Mouse (Mus musculus): ENCODE data around the gene Pnmal1.

Gene Pnmal1

GRCm38 (mm10) chr7:16995345-16995744, 35.9 kb downstream of the Pnmal1 start:
- no peak for DNase-seq (ENCODE audit: low spot score)

- no peak for DNase-seq (ENCODE audit: low spot score)
These were observed 39.8 kb downstream of the Pnmal1 start for GRCm38 (mm10) chr7:16999233-16999632.

GRCm38 (mm10) chr7:16999650-17000049, 40.2 kb downstream of the Pnmal1 start:
- peak; percentile 81 for DNase-seq (ENCODE audit: low spot score)

DNA sequence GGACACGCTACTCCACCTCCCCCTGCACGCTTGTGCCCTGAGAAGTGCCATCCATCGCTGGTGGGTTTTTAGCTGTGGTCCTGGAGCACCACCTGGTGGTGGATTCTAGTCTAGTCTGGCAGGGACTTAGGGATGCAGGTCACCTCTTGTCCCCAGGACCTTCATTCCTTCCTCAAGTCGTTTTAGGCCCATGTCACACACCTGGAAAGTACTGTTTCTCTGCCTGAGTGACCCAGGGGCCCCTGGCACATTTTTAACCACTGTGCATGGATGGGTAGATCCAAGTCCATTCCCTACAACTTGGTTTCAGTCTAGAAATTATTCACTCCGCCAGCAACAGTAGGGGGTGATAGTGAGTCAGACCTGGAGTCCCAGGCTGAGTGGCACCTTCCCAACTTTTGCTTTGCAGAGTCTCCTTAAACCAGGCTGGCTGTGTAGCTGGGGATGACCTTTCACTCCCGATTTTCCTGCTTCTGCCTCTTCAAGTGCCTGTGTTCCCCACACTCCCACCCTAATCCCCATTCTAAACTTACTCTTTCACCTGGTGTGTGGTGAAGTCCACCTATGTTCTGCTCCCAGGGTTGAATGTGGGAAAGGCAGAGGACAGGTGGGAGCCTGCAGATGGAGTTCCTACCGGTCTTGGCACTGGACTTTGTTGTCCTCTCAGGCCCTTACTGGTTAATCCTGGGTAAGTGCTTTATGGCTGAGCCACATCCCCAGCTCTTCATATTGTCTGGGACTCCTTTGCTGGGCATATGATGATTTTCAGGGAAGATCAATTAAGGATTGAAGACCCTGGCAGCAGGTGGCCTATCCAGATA, 43.1 kb downstream of the Pnmal1 start:
- DNase-seq (ENCODE audit: low spot score): peak; percentile 58

DNA sequence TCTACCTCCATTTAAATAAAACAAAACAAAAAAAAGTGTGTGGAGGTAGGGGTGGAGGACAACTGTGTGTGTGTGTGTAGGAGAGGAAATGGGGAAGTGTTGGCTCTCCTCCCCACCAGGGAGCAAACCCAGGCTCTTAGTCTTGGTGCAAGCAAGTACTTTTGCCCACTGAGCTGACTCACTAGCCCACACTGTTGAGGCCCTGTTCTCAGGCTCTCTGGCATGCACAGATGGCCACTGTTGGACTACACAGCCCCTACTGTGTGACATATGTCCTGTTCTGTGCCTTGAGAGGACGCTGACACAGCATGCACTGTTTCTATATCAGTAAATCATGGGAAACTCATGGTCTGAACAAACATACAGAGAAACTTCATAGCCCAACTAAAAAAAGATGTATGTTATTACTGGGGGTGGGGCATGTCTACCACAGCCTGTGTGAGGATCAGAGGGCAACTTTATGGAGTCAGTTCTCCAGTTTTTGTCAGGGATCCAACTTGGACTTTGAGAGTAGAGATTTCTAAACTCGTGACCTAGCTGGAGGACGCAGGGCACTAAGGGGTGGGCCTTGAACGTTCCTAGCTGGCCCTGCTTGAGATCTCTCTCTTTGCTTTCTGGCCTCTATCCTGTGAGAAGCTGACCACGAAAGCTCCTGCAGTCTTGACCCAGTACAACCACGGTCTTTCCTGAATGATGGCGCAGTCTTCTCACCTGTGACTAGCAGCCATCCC, 43.9 kb downstream of the Pnmal1 start:
- no peak for DNase-seq (ENCODE audit: low spot score)

- DNase-seq (ENCODE audit: low spot score): no peak
These were observed 45.2 kb downstream of the Pnmal1 start for GRCm38 (mm10) chr7:17004716-17005115.

DNA sequence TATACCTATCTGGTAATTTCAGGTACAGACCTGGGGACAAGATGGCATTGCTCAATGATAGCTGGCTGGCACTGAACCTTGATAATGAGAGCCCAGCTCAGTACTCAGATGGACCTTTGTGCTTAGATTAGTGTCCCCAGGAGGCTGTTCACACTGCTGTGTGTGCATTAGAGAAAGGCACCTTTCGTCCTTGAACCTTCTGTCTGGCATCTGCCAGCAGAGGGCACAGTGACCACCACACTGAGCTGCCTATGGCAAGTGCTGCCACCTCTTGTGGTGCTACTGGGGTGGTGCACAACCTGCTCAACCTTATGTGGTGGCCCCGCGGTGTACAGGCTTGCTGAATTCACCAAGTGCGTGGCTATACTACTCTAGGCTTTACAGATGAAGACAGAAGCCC, 47.8 kb downstream of the Pnmal1 start:
- no peak for DNase-seq (ENCODE audit: low spot score)

DNA sequence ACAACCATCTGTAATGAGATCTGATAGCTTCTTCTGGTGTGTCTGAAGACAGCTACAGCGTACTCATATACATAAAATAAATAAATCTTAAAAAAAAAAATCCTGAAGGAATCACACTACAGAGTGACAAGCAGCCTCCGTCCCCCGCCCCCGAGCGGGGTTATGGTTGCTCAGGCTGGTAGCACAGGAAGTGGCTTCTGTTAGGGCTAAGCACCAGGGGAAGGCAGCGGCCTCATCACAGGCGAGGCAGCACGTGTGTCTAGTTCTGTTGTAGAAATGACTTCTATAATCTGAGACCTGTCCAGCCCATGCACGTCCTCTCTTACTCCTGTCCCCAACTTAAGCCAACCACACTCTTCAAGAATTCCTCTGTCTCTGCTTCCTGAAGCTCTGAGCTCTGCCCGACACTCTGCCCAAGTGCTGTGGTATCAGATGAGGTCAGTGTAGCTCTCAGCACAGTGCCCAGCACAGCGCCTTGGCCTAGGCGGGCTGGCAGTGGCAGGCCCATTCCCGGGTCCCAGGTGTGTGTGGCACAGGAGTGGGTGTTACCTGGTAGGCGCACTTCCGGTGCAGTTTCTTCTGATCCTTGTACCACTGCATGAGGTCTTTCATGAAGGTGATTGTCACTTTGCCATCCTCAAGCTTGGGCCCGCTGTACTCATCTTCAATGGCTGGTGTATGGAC, 50.0 kb downstream of the Pnmal1 start:
- no peak for DNase-seq (ENCODE audit: low spot score)

DNA sequence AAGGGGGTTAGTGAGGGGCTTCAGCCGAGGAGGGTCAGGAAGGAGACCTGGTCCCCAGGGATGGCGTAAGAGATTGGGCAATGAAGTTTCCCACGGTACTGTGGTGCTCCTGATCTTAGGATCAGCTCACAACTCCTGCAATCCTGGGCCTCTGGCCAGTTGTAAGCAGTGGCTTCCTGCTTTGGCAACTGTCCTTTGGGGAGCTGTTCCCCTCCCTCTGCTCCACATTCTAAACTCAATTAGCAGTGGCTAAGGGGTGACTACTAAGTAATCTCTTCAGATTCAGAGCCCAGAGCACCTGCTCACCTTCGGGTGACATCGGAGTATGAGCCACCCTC, 50.5 kb downstream of the Pnmal1 start:
- no peak for DNase-seq (ENCODE audit: low spot score)

GRCm38 (mm10) chr7:17011909-17012590, 52.6 kb downstream of the Pnmal1 start:
- DNase-seq (ENCODE audit: low spot score): no peak
